In the genomic region with DNA sequence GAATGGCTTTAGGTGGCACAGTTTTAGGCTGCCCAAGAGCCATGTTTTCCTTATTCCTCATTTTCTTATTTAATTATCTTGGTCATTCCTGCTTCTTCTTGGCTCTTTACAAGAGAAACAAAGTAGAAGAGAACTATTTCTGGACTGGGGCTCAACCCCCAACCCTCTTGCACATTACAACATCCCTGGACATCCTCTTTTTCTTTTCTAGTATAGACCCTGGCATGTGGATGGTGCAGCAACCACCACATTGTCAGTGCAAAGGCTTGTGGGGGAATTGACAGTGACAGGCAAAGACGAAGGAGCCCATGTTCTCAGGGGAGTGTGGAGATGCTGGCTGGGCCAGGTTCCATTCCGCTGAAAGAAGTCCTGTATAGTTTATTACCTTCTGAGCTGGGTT, we compare ENCODE assay signal across 24 mouse cellular contexts. TPM values are rescaled to one million over a fixed set of nuclear protein-coding genes. Genes with fewer than 3 reads are reported as not detected.
"Had no signal": no experiment of that assay in that cellular context is flagged by ENCODE, and none has a peak within 500 bp of the region (broad histone marks: within the 10 kb centered on the region; RNA-seq: fewer than 3 reads in every experiment).

No protein-coding gene starts in this region.

- H3K9ac ChIP-seq: liver, embryonic 13.5 days; liver, embryonic 15.5 days; liver, postnatal 0 days; lung, embryonic 15.5 days; midbrain, embryonic 12.5 days; midbrain, embryonic 15.5 days; neural tube, embryonic 12.5 days had no signal

- H3K27ac ChIP-seq: liver, embryonic 13.5 days; liver, embryonic 15.5 days; lung, embryonic 15.5 days; macrophage; midbrain, embryonic 12.5 days; midbrain, embryonic 15.5 days; neural tube, embryonic 12.5 days had no signal

- H3K9me3 ChIP-seq: liver, embryonic 13.5 days; liver, embryonic 15.5 days; lung, embryonic 15.5 days; megakaryocyte, embryonic 14.5 days; midbrain, embryonic 12.5 days; midbrain, embryonic 15.5 days; neural tube, embryonic 12.5 days had no signal

- ATAC-seq: liver, postnatal 0 days; lung, postnatal 0 days; midbrain, embryonic 15.5 days had no signal

- H3K4me1 ChIP-seq: liver, embryonic 15.5 days; megakaryocyte, embryonic 14.5 days; midbrain, embryonic 15.5 days; neural tube, embryonic 12.5 days had no signal

- H3K4me3 ChIP-seq: liver, embryonic 13.5 days; liver, embryonic 15.5 days; lung, embryonic 15.5 days; megakaryocyte, embryonic 14.5 days; midbrain, embryonic 12.5 days; midbrain, embryonic 15.5 days; neural tube, embryonic 12.5 days had no signal

- H3K27me3 ChIP-seq: liver, embryonic 13.5 days; liver, embryonic 15.5 days; lung, embryonic 15.5 days; megakaryocyte, embryonic 14.5 days; midbrain, embryonic 12.5 days; midbrain, embryonic 15.5 days; neural tube, embryonic 12.5 days had no signal

- H3K36me3 ChIP-seq: liver, embryonic 13.5 days; liver, embryonic 15.5 days; lung, embryonic 15.5 days; midbrain, embryonic 12.5 days; midbrain, embryonic 15.5 days; neural tube, embryonic 12.5 days had no signal

- H3K4me2 ChIP-seq: liver, embryonic 13.5 days; liver, embryonic 15.5 days; lung, embryonic 15.5 days; midbrain, embryonic 12.5 days; midbrain, embryonic 15.5 days; neural tube, embryonic 12.5 days had no signal

- DNase-seq: liver, embryonic 13.5 days; liver, postnatal 0 days; lung, adult 2 months; lung, postnatal 14 days; lung, postnatal 36 days; right cerebral cortex, postnatal 14 days; thymus, adult 18-20 months; thymus, postnatal 14 days; thymus, postnatal 36 days had no signal

RNA-seq across cellular contexts. Expression of gene Cer1, which starts 8.3 kb away (rescaled TPM):
- total RNA-seq: midbrain, postnatal 0 days; monocyte, adult 5-6 weeks; neutrophil, adult 5-6 weeks had no signal
- polyA plus RNA-seq: liver, embryonic 13.5 days; liver, embryonic 15.5 days; liver, postnatal 0 days; lung, adult 2 months; lung, postnatal 0 days; macrophage; midbrain, embryonic 12.5 days; midbrain, embryonic 15.5 days; midbrain, postnatal 0 days; neural tube, embryonic 14.5 days; spleen, adult 2 months; stomach, embryonic 14.5 days; thymus, postnatal 0 days had no signal
